Mouse (Mus musculus): ENCODE results near the gene Cyfip1. TPM values are rescaled to one million over a fixed set of nuclear protein-coding genes. Genes with fewer than 3 reads are reported as not detected.

Cyfip1 gene
- polyA plus RNA-seq, 1 experiment from 2014 or later, result 62.1 TPM

- Histone ChIP-seq H3K36me3 (ENCODE audit: control insufficient read depth, insufficient read depth) (no peaks in the 10 kb centered on the region), H3K4me3 (replicated peaks; ENCODE audit: low read length) (peak overlapping the region; percentile 97), H3K27me3 (replicated peaks; ENCODE audit: control insufficient read depth, insufficient read depth, low read length) (no peaks in the 10 kb centered on the region), H3K9ac (replicated peaks; ENCODE audit: low read depth, low read length) (peak overlapping the region; percentile 99), H3K4me2 (ENCODE audit: low read length) (peak overlapping the region; percentile 87), H3K4me1 (replicated peaks; ENCODE audit: control insufficient read depth, insufficient read depth, low read length) (peaks cover 15% of the 10 kb centered on the region), H3K27ac (ENCODE audit: low read length) (peak overlapping the region; percentile 96), H3K9me3 (ENCODE audit: control insufficient read depth, low read length) (no peaks in the 10 kb centered on the region)
- 0% methylated on average over 41 of the region's 47 CpGs for WGBS
- ATAC-seq, result peak; percentile 93
These were observed 495 bp downstream of the Cyfip1 start for GRCm38 (mm10) chr7:55841977-55842503.

GRCm38 (mm10) chr7:55842504-55843152, 1.1 kb downstream of the Cyfip1 start:
- no peaks in the 10 kb centered on the region for H3K36me3 ChIP-seq (ENCODE audit: control insufficient read depth, insufficient read depth)
- H3K27me3 ChIP-seq (replicated peaks; ENCODE audit: control insufficient read depth, insufficient read depth, low read length), result no peaks in the 10 kb centered on the region
- peak overlapping the region; percentile 99 for H3K9ac ChIP-seq (replicated peaks; ENCODE audit: low read depth, low read length)
- H3K27ac ChIP-seq (ENCODE audit: low read length), result peak overlapping the region; percentile 96
- H3K9me3 ChIP-seq (ENCODE audit: control insufficient read depth, low read length), result no peaks in the 10 kb centered on the region
- H3K4me1 ChIP-seq (replicated peaks; ENCODE audit: control insufficient read depth, insufficient read depth, low read length), result peaks cover 15% of the 10 kb centered on the region
- peak overlapping the region; percentile 87 for H3K4me2 ChIP-seq (ENCODE audit: low read length)
- under 1% methylated on average over 40 of the region's 40 CpGs for WGBS
- peak; percentile 57 for ATAC-seq
- peak overlapping the region; percentile 97 for H3K4me3 ChIP-seq (replicated peaks; ENCODE audit: low read length)

GRCm38 (mm10) chr7:55846606-55847312, 5.2 kb downstream of the Cyfip1 start:
- H3K4me2 ChIP-seq (ENCODE audit: low read length), result no peak overlapping the region
- no peak overlapping the region for H3K4me3 ChIP-seq (replicated peaks; ENCODE audit: low read length)
- no peaks in the 10 kb centered on the region for H3K36me3 ChIP-seq (ENCODE audit: control insufficient read depth, insufficient read depth)
- no peak overlapping the region for H3K27ac ChIP-seq (ENCODE audit: low read length)
- no peaks in the 10 kb centered on the region for H3K27me3 ChIP-seq (replicated peaks; ENCODE audit: control insufficient read depth, insufficient read depth, low read length)
- 53% methylated on average over 9 of the region's 9 CpGs for WGBS
- H3K9ac ChIP-seq (replicated peaks; ENCODE audit: low read depth, low read length), result no peak overlapping the region
- no peaks in the 10 kb centered on the region for H3K9me3 ChIP-seq (ENCODE audit: control insufficient read depth, low read length)
- no peak for ATAC-seq
- peaks cover 23% of the 10 kb centered on the region for H3K4me1 ChIP-seq (replicated peaks; ENCODE audit: control insufficient read depth, insufficient read depth, low read length)

GRCm38 (mm10) chr7:55849948-55850571, 8.5 kb downstream of the Cyfip1 start:
- Histone ChIP-seq H3K4me3 (replicated peaks; ENCODE audit: low read length) (peak overlapping the region; percentile 21), H3K9me3 (ENCODE audit: control insufficient read depth, low read length) (no peaks in the 10 kb centered on the region), H3K27me3 (replicated peaks; ENCODE audit: control insufficient read depth, insufficient read depth, low read length) (no peaks in the 10 kb centered on the region), H3K36me3 (ENCODE audit: control insufficient read depth, insufficient read depth) (no peaks in the 10 kb centered on the region), H3K27ac (ENCODE audit: low read length) (peak overlapping the region; percentile 74), H3K4me1 (replicated peaks; ENCODE audit: control insufficient read depth, insufficient read depth, low read length) (peaks cover 14% of the 10 kb centered on the region), H3K4me2 (ENCODE audit: low read length) (peak overlapping the region; percentile 39), H3K9ac (replicated peaks; ENCODE audit: low read depth, low read length) (peak overlapping the region; percentile 56)
- ATAC-seq, result peak; percentile 82
- 8% methylated on average over 14 of the region's 14 CpGs for WGBS

- H3K4me3 ChIP-seq (replicated peaks; ENCODE audit: low read length), result no peak overlapping the region
- H3K9me3 ChIP-seq (ENCODE audit: control insufficient read depth, low read length), result no peaks in the 10 kb centered on the region
- peaks cover 14% of the 10 kb centered on the region for H3K4me1 ChIP-seq (replicated peaks; ENCODE audit: control insufficient read depth, insufficient read depth, low read length)
- 83% methylated on average over 3 of the region's 3 CpGs for WGBS
- no peaks in the 10 kb centered on the region for H3K27me3 ChIP-seq (replicated peaks; ENCODE audit: control insufficient read depth, insufficient read depth, low read length)
- no peak overlapping the region for H3K27ac ChIP-seq (ENCODE audit: low read length)
- no peaks in the 10 kb centered on the region for H3K36me3 ChIP-seq (ENCODE audit: control insufficient read depth, insufficient read depth)
- ATAC-seq, result no peak
- no peak overlapping the region for H3K4me2 ChIP-seq (ENCODE audit: low read length)
- H3K9ac ChIP-seq (replicated peaks; ENCODE audit: low read depth, low read length), result no peak overlapping the region
These were observed 11.2 kb downstream of the Cyfip1 start for GRCm38 (mm10) chr7:55852787-55853186.

- Histone ChIP-seq H3K9me3 (ENCODE audit: control insufficient read depth, low read length) (no peaks in the 10 kb centered on the region), H3K27me3 (replicated peaks; ENCODE audit: control insufficient read depth, insufficient read depth, low read length) (no peaks in the 10 kb centered on the region), H3K36me3 (ENCODE audit: control insufficient read depth, insufficient read depth) (no peaks in the 10 kb centered on the region), H3K4me1 (replicated peaks; ENCODE audit: control insufficient read depth, insufficient read depth, low read length) (peaks cover 6% of the 10 kb centered on the region), H3K4me3 (replicated peaks; ENCODE audit: low read length) (no peak overlapping the region), H3K27ac (ENCODE audit: low read length) (no peak overlapping the region), H3K9ac (replicated peaks; ENCODE audit: low read depth, low read length) (no peak overlapping the region), H3K4me2 (ENCODE audit: low read length) (no peak overlapping the region)
- WGBS, result 92% methylated on average over 3 of the region's 3 CpGs
- ATAC-seq, result no peak
These were observed 14.1 kb downstream of the Cyfip1 start for GRCm38 (mm10) chr7:55855597-55855996.

- H3K4me3 ChIP-seq (replicated peaks; ENCODE audit: low read length), result no peak overlapping the region
- H3K9me3 ChIP-seq (ENCODE audit: control insufficient read depth, low read length), result no peaks in the 10 kb centered on the region
- ATAC-seq, result no peak
- peaks cover 6% of the 10 kb centered on the region for H3K4me1 ChIP-seq (replicated peaks; ENCODE audit: control insufficient read depth, insufficient read depth, low read length)
- H3K27me3 ChIP-seq (replicated peaks; ENCODE audit: control insufficient read depth, insufficient read depth, low read length), result no peaks in the 10 kb centered on the region
- no peak overlapping the region for H3K27ac ChIP-seq (ENCODE audit: low read length)
- H3K4me2 ChIP-seq (ENCODE audit: low read length), result no peak overlapping the region
- no peak overlapping the region for H3K9ac ChIP-seq (replicated peaks; ENCODE audit: low read depth, low read length)
- 98% methylated on average over 4 of the region's 4 CpGs for WGBS
- H3K36me3 ChIP-seq (ENCODE audit: control insufficient read depth, insufficient read depth), result no peaks in the 10 kb centered on the region
These were observed 15.2 kb downstream of the Cyfip1 start for GRCm38 (mm10) chr7:55856741-55857140.

- H3K27me3 ChIP-seq (replicated peaks; ENCODE audit: control insufficient read depth, insufficient read depth, low read length), result no peaks in the 10 kb centered on the region
- peaks cover 6% of the 10 kb centered on the region for H3K4me1 ChIP-seq (replicated peaks; ENCODE audit: control insufficient read depth, insufficient read depth, low read length)
- no peak overlapping the region for H3K4me3 ChIP-seq (replicated peaks; ENCODE audit: low read length)
- no peak overlapping the region for H3K27ac ChIP-seq (ENCODE audit: low read length)
- H3K4me2 ChIP-seq (ENCODE audit: low read length), result no peak overlapping the region
- no peaks in the 10 kb centered on the region for H3K36me3 ChIP-seq (ENCODE audit: control insufficient read depth, insufficient read depth)
- no peak for ATAC-seq
- H3K9me3 ChIP-seq (ENCODE audit: control insufficient read depth, low read length), result no peaks in the 10 kb centered on the region
- no peak overlapping the region for H3K9ac ChIP-seq (replicated peaks; ENCODE audit: low read depth, low read length)
- 65% methylated on average over 2 of the region's 2 CpGs for WGBS
These were observed 16.2 kb downstream of the Cyfip1 start for GRCm38 (mm10) chr7:55857729-55858128.

GRCm38 (mm10) chr7:55858836-55859517, 17.4 kb downstream of the Cyfip1 start:
- Histone ChIP-seq H3K27me3 (replicated peaks; ENCODE audit: control insufficient read depth, insufficient read depth, low read length) (no peaks in the 10 kb centered on the region), H3K9ac (replicated peaks; ENCODE audit: low read depth, low read length) (no peak overlapping the region), H3K4me1 (replicated peaks; ENCODE audit: control insufficient read depth, insufficient read depth, low read length) (peaks cover 6% of the 10 kb centered on the region), H3K4me3 (replicated peaks; ENCODE audit: low read length) (no peak overlapping the region), H3K36me3 (ENCODE audit: control insufficient read depth, insufficient read depth) (no peaks in the 10 kb centered on the region), H3K4me2 (ENCODE audit: low read length) (no peak overlapping the region), H3K27ac (ENCODE audit: low read length) (no peak overlapping the region), H3K9me3 (ENCODE audit: control insufficient read depth, low read length) (no peaks in the 10 kb centered on the region)
- peak; percentile 53 for ATAC-seq
- WGBS, result 69% methylated on average over 3 of the region's 3 CpGs

All from forebrain, embryonic 16.5 days (tissue).